Mouse (Mus musculus) T-helper 2 cell (primary cell): ENCODE results near the gene Lnpk.

Experiments used
- in situ Hi-C: fragments of 300-600 bp; cut with MboI, MseI; formaldehyde crosslinking; loops from one replicate; pipeline ENCODE4 v1.15.1; 2025; ENCODE audit warnings: high pct_unique_total_duplicates

The Lnpk gene

GRCm38 (mm10) chr2:74490186-74490585 is 89.0 kb downstream of the Lnpk start:
- in situ Hi-C loops: no loop called here

GRCm38 (mm10) chr2:74488443-74488842 is 90.8 kb downstream of the Lnpk start:
- in situ Hi-C loops: no loop called here

GRCm38 (mm10) chr2:74482651-74483050 is 96.6 kb downstream of the Lnpk start:
- in situ Hi-C loops: no loop called here

GRCm38 (mm10) chr2:74482086-74482485 is 97.1 kb downstream of the Lnpk start:
- in situ Hi-C loops: no loop called here
